Mouse (Mus musculus) regulatory T cell (primary cell): ENCODE measurements around the gene Phc3.

Experiments used
- in situ Hi-C: fragments of 300-600 bp; cut with MboI, MseI; formaldehyde crosslinking; loops from one replicate; pipeline ENCODE4 v1.15.1; 2025; ENCODE audit warnings: high pct_unique_total_duplicates

Phc3 gene

DNA sequence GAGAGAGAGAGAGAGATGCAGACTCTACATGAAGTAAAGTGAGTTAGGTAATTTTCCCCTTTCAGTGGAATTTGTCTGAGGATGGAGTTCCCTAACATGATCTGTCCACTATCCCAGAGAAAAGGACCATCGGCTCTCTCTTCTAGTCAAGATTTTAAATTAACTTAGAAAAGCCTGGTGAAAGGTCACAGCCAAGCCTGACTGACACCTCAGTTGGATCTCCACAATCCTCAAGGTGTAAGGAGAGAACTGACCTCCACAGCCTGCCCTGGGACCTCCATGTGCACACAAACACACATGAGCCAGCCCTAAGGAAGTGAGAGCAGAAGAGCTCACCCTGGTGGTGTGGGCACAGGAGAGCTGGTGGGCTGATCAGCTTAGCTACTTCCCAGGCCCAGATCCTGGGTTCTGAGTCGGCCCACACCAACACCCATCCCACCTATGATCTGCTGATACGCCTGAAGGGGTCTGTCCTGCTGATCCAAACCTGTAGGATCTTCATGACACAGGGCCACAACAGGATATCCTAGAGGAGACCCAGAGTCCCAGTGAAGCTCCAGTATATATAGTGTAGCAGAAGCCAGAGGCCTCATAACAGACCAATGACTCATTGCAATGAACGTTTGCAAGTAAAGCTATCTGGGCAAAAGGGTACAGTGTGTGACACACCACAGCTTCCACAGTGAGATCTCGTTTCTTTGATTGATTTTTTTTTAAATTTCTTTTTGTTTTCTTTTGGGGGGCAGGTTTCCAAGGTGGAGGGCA lies 12.6 kb upstream of the Phc3 start:
- in situ Hi-C loops: no loop called here

GRCm38 (mm10) chr3:30976991-30977603 lies 7.9 kb upstream of the Phc3 start:
- in situ Hi-C loops: no loop called here

DNA sequence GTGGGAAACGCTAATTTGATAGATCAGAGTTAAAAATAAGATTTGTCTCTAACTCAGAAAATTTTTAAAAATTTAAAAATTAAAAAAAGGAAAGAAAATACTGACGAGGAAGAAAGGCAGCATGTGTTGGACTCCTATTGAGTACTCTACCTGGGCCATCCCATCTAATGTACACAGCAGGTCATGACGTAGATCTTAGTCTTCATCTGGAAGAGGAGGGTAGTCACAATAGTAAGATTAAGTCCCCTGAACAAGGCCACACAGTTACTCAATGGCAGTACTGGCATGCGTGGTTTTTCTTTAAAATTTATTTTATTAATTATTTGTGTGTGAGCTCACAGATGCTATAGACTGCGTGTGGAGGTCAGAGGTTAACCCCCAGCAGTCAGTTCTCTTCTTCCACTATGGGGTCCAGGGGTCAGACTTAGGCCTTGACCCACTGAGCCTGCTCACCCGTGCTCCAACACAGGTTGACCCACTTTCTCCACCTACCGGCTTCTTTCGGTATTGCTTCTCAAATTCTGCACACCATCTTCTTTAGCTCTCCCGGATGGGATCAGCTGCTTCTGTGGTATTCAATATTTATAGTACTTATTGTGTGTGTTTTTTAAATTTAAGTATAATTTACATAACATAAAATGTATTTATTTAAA lies 6.0 kb upstream of the Phc3 start:
- in situ Hi-C loops: no loop called here

DNA sequence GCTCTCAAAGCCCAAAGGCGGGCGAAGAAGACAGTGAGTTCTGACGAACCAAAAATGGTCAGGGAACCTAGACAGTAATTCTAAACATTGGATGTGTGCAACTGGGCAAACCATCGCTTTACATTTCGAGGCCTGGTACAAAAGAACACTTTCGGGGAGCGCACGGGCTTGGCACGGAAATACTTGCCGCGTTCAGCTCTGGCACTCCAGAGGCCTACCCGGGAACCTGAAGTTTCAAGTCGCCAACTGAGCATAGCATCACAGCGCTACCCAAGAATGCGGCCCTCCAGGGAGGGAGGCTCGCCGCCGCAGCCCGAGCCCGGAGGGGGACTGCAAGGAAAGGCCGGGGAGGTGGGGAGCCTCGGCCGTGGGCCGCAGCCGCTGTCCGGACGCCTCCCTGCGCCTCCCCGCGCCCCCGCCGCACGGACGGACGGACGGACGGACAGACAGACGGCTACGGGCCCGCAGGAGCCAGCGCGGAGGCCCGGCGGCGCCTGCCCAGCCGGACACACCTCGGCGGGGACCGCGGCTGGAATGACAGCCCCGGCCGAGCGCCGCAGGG lies 603 bp downstream of the Phc3 start:
- in situ Hi-C loops: loop anchor here (5.0 to 25.0 kb wide), 3 partner anchors 89 to 1744 kb away; partner anchors contain the start of genes Actl6a and Skil

DNA sequence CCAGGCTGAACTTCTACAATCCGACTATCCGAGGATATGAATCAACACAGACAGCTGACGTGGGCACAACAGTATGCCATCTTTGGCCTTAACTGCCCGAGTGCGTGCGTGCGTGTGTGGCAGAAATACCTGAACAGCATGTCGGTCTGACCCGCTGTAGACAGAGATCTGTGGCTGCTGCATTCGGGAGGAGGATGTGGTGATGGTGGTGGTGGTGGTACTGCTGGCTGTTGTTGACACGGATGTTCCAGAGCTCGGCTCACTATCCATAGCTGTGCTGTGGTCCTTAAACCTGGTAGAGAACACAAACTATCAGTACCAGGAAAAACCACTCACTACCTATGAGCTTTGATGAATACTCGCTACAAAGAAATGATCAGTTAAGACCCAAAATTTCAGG lies 3.6 kb downstream of the Phc3 start:
- in situ Hi-C loops: loop anchor here (5.0 to 25.0 kb wide), 3 partner anchors 92 to 1747 kb away; partner anchors contain the start of genes Actl6a and Skil

DNA sequence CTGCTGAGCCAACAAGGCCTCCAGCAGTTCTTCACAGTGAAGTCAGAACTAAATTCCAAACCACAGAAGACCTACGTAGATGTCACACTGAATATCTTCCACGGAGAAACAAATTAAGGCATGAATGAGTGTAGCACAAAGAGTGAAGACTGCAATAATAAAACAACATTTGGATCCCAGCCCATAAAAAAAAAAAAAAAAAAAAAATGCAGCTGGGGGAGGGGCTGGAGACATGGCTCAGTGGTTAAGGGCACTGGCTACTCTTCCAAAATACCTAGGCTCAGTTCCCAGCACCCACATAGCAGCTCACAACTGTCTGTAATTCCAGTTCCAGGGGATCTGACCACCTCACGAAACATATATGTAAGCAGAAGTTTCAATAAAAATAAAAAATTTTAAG lies 5.0 kb downstream of the Phc3 start:
- in situ Hi-C loops: loop anchor here (25.0 kb wide), 1 partner anchor 1748 kb away; the partner anchor contains the start of gene Actl6a

GRCm38 (mm10) chr3:30963100-30963499 lies 6.1 kb downstream of the Phc3 start:
- in situ Hi-C loops: loop anchor here (25.0 kb wide), 1 partner anchor 1749 kb away; the partner anchor contains the start of gene Actl6a

- in situ Hi-C loops: loop anchor here (25.0 kb wide), 1 partner anchor 1752 kb away; the partner anchor contains the start of gene Actl6a
Observed at GRCm38 (mm10) chr3:30959868-30960831, 9.1 kb downstream of the Phc3 start.

- in situ Hi-C loops: loop anchor here (25.0 kb wide), 1 partner anchor 1754 kb away; the partner anchor contains the start of gene Actl6a
Observed at GRCm38 (mm10) chr3:30958709-30959108, 10.5 kb downstream of the Phc3 start.

- in situ Hi-C loops: loop anchor here (25.0 kb wide), 1 partner anchor 1756 kb away; the partner anchor contains the start of gene Actl6a
Observed at GRCm38 (mm10) chr3:30956327-30956726, 12.9 kb downstream of the Phc3 start.

DNA sequence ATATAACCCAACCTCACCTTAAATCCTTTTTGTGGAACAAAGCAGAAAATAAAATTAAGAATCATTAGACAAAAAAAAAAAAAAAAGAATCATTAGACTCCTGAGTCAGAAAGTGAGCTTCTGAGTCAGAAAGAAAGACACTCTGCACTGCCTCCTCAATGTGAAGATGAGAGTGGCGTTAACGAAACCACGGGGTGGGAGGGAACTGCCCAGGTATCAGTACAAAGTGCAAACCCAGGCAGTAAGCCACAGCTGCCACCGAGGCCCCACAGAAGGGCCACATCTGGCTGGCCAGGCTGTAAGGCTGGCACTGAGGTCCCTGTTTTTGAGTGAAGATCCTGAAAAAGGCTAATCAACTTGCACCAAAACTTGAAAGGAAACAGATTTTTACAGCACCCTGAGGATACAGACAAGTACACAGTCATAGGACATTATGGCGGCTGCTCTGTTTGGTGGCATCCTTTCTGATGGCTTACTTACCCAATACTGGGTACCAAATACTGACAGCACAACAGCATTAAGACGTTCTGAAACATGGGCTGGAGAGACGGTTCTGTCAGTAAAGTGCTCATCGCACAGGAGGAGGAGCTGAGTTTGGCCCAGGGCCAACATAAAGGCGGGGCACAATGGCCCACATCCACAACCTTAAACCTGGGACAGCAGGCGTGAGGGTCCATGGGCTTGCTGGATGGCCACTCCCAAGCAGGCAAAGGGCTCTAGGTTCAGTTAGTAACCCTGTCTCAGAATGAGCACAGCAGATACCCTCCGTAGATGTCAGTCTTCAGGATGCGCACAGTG lies 16.7 kb downstream of the Phc3 start:
- in situ Hi-C loops: loop anchor here (25.0 kb wide), 1 partner anchor 1760 kb away; the partner anchor contains the start of gene Actl6a

DNA sequence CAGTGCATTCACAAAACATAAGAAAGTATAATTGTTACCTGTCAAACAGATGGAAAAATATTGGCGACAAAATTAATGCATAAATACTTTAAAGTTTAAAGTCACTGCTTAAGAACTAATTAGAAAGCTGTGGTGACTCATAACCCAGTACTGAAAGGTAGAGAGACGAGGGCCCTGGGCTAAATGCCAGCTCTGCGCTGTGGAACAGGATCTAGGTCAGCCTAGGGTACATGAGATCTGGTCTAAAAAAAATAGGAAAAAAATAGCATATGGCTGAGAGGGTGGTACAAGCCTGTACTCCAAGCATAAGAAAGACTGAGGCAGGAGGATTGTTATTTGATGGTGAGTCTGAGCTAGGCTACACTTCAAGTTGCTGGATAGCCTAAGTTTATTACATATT lies 17.6 kb downstream of the Phc3 start:
- in situ Hi-C loops: loop anchor here (25.0 kb wide), 1 partner anchor 1761 kb away; the partner anchor contains the start of gene Actl6a

- in situ Hi-C loops: no loop called here
Observed at GRCm38 (mm10) chr3:30934384-30934783, 34.8 kb downstream of the Phc3 start.

DNA sequence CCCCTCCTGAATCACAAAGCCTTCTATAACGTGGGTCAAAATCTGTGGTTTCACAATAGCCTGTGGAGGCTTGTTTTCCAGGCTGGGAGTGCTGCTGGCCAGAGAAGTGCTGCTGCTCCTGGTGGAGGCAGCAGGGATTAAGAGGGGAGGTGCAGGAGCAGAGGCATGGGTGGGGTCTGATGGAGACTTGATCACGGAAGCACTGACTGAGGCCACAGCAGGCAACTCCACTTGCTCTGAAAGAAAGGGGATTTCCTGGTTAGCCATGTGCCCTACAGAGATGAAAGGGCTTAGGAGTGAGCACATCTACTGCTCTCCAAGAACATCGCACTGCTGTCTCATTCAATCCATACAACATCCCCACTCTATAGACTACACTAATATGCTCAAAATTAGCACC lies 39.4 kb downstream of the Phc3 start:
- in situ Hi-C loops: no loop called here

DNA sequence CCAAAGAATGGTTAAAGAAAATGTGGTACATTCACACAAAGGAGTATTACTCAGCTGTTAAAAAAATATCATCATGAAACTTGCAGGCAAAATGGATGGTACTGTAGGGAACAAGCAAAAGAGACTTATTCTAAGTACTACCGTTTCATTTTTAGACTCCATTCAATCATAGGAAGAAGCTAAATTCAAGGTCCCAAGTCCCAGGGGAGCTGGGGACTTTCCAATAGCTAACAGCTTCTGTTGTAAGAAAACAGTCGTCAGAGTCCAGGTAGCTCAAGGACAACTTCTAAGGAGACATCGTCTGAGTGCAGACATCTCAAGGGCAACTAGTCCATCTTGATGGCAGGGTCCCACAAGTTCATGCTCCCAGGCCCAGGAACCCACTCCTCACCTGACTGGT lies 41.6 kb downstream of the Phc3 start:
- in situ Hi-C loops: no loop called here

- in situ Hi-C loops: no loop called here
Observed at GRCm38 (mm10) chr3:30917160-30917559, 52.1 kb downstream of the Phc3 start.

GRCm38 (mm10) chr3:30904658-30905057 lies 64.6 kb downstream of the Phc3 start:
- in situ Hi-C loops: no loop called here

- in situ Hi-C loops: loop anchor here (5.0 kb wide), 1 partner anchor 38 kb away; no protein-coding TSS in a partner anchor
Observed at GRCm38 (mm10) chr3:30899407-30899806, 69.8 kb downstream of the Phc3 start.

DNA sequence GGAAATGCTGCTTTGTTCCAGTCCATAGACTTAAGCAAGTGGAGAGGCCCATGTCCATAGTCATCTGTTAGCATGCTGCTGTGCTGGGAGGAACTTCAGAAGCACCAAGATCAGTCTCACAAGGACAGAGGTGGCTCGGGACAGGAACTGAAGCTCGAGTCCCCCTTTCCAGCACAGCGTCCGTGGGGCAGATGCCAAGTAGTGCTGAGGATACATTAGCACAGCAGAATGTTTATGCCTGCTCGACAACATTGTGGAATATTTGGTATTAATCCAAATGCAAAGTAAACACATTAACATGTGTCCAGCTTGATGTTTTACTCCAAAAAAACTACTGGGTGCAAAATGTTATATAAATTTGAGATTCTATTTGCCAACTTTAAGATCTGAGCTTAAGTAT lies 72.5 kb downstream of the Phc3 start:
- in situ Hi-C loops: loop anchor here (5.0 kb wide), 1 partner anchor 41 kb away; no protein-coding TSS in a partner anchor

- in situ Hi-C loops: no loop called here
Observed at GRCm38 (mm10) chr3:30889014-30889413, 80.2 kb downstream of the Phc3 start.
